Mouse (Mus musculus) urinary bladder, postnatal 10 days (tissue): ENCODE data around the gene Oprm1.
A peak's percentile ranks its signal among the peaks of the same experiment; 100 is the strongest.

Source experiments
- DNase-seq: peaks from one replicate; pipeline ENCODE4 v3.0.0; 2022; ENCODE audit warnings: low spot score

Gene Oprm1

DNA sequence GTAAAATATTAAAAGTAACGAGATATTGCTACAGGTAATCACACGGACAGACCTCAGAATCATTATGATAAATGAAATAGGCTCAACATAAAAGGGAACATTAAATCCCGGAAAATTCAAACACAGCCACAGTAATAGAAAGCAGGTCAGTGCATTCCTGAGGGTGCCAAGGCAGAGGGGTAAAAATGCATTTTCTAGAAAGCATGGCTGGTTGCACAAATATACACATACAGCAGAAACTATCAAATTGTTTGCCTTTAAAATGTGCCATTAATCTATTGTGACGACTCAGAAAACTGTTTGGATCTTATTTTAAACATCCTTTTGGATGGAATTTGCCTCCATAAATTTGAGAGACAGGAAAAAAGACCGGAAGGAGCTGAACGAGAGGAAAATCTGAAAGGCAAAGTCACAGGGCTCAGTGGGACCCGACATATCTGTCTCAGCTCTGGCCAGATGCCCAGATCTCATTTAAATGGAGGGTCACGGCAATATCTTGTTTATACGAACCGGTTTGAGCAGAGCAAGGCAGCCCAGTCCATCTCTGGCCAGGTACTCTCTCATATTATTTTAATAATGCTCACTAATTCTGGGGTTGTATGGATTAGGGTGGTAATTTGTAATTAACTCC, 289.1 kb downstream of the Oprm1 start:
- no peak for DNase-seq

- no peak for DNase-seq
These were observed 289.6 kb downstream of the Oprm1 start for GRCm38 (mm10) chr10:7047919-7048291.

GRCm38 (mm10) chr10:7049901-7050300, 291.6 kb downstream of the Oprm1 start:
- DNase-seq = no peak

GRCm38 (mm10) chr10:7052315-7053017, 294.2 kb downstream of the Oprm1 start, which contains the start of gene Ipcef1:
Gene Ipcef1, minus strand, starts transcription at chr10:7052478.
- DNase-seq = no peak

DNA sequence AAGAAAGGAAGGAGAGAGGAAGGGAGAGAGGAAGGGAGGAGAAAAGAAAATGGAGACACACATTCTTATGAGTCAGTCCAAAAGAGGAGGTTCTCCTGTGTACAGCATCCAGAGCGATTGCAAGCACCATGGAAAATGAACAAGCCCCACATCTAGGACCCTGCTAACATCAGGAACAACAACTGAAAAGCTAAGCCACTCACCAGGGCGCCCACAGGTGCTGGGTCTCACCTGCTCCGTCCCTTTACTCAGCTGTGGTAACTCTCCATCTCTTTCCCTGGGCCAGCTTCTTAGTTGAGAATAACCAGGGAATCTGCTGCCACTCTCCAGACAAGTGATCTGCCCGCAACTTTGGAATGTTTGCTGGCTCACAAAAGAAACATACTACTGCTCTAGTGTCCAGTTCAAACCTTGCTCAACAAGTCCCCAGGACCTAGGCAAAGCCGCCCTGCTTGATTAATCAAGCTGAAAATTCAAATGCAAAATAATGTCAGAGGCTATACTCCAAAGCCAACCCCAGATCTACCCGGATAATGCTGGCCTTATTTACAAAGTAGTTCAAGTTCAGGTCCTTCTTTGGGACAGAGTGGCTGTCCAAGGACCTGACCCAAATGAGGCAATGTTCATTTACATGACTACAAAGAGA, 296.4 kb downstream of the Oprm1 start:
- no peak for DNase-seq

- no peak for DNase-seq
These were observed 299.2 kb downstream of the Oprm1 start for GRCm38 (mm10) chr10:7057546-7057945.

GRCm38 (mm10) chr10:7060326-7060725, 302.0 kb downstream of the Oprm1 start:
- no peak for DNase-seq

DNA sequence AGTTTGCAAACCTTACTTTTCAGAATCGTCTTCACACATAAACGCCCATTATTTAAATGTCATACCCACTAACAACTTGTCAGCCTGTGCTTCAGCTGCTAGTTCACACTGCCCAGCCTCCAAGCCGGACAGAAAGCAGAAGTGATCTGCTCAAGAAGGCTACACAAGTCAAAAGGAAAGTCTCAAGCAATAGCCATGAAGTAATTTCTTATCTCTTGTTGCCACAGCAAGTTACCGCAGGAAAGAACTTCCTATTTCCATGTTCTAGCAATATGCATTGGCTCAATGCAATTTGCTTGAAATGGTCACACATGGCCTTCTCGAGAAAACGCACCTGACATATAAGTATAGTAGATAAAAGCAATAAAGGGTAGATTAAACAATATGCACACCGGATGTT, 304.7 kb downstream of the Oprm1 start:
- DNase-seq = no peak

GRCm38 (mm10) chr10:7063752-7064457, 305.6 kb downstream of the Oprm1 start:
- no peak for DNase-seq

- no peak for DNase-seq
These were observed 310.3 kb downstream of the Oprm1 start for GRCm38 (mm10) chr10:7068608-7069007.

DNA sequence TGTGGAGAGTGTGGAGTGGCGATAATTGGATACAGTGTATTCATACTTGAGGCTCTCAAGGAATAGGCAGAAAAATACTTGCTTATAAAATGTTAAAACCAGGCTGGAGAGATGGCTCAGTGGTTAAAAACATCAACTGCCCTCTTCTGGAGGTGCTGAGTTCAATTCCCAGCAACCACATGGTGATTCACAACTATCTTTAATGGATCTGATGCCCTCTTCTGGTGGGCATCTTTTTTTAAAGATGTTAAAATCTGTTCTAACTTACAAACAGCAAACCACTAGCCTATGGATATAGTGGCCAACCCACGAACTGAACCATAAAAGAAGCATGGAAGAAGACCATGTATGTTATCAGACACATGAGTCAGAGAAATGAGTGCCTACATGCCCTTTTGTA, 310.8 kb downstream of the Oprm1 start:
- no peak for DNase-seq

- DNase-seq = no peak
These were observed 312.0 kb downstream of the Oprm1 start for GRCm38 (mm10) chr10:7070100-7070835.

DNA sequence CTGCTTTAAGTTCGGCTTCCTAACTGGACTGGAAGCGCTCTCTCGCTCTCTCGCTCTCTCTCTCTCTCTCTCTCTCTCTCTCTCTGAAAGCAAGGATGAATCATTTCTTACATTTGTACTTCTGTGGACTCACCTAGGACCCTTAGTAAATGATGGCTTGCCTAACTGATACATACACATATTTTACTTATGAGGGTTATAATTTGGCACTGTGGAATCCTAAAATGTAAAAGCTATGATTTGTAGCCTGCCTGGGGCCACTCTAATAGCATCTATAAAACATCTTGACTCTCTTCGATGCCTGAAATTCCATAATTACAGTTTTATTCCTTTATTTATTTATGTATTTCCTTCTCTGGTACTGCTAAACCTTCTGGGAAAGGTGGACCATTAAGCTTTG, 312.6 kb downstream of the Oprm1 start:
- DNase-seq = no peak

DNA sequence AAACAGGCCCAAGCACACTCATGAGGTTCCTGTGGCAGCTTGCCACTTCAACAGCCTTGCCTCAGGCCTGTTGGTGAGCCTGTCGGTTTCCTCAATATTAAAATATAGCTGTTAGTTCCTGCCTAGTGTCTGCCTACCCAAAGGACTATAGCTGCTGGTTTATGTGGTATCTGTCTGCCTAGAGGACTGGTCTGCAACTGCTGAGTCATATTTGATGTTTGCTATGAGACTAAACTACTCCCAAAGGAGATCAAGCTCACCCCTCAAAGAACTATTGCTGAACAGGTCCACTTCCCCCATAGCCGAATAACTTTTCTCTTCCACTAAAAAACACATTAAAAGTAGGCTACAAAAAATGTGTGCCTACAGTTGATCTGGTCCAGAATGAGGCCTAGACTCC, 315.9 kb downstream of the Oprm1 start:
- no peak for DNase-seq

DNA sequence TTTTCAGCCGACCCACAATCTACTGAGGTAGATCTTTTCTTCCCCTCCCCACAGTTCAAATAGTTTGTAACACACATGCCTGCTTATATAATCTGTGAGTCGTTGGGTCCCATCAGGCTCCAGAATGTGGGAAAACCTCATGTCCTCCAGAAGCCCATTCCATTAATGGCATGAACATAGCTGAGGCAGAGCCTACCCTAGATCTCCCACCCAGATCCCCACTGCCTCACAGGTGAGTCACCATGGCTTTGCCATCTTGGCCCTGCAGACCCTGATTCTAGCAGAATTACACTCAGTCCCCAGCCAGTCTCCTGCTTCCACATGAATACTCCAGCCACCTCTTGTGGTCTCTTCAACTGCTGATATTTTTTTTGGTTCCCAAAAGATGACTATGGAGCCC, 317.4 kb downstream of the Oprm1 start:
- DNase-seq = no peak

DNA sequence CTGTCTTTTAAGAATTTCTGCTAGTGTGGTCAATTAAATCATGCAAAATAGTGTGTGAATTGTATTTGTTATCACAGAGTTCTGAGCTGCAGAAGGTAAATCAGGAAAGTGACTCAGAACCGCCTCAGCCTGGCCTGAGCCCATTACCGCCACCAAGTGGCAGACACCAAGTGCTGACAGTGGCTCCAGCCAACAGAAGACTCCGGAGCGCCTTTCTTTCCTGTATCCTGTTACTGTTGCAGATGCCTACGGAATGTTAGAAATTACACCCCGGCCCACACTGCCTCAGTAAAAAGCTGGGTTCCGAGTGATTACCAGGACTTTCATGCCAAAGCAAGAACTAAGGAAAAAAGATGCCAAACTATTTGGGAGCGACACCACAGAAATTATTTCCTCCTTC, 317.9 kb downstream of the Oprm1 start:
- DNase-seq = peak; percentile 26

- no peak for DNase-seq
These were observed 318.4 kb downstream of the Oprm1 start for GRCm38 (mm10) chr10:7076662-7077211.

GRCm38 (mm10) chr10:7077389-7077808, 319.1 kb downstream of the Oprm1 start:
- no peak for DNase-seq

- no peak for DNase-seq
These were observed 319.7 kb downstream of the Oprm1 start for GRCm38 (mm10) chr10:7077971-7078370.
